In genomic region chr5:141084056-141084730, GRCm38 (mm10) we compare ENCODE assay signal across 9 mouse cellular contexts.
DNase-seq lines count a peak whose midpoint lies in the region; ATAC-seq and TF ChIP-seq lines count a peak whose summit lies in the region.
"Had no signal": no experiment of that assay in that cellular context is flagged by ENCODE, and none has a peak within 500 bp of the region (broad histone marks: within the 10 kb centered on the region; RNA-seq: fewer than 3 reads in every experiment).

No protein-coding gene starts in this region.

- no peak overlapping the region for H3K9ac ChIP-seq in kidney, embryonic 14.5 days (ENCODE audit: low read depth, low read length)

- no peak for TF ChIP-seq CTCF in small intestine, adult 2 months (IDR thresholded peaks at IDR 0.05; ENCODE audit: extremely low read depth, insufficient read length, insufficient replicate concordance, low read depth, low read length)

- H3K4me3 ChIP-seq in small intestine, adult 2 months (ENCODE audit: low read depth, low read length), result no peak overlapping the region
- no peak overlapping the region for H3K4me3 ChIP-seq in kidney, embryonic 14.5 days (ENCODE audit: low read length)
- H3K4me3 ChIP-seq: erythroblast, embryonic 14.5 days had no signal

- H3K36me3 ChIP-seq in small intestine, adult 2 months (ENCODE audit: control insufficient read depth, insufficient read depth, low read length), result no peaks in the 10 kb centered on the region
- no peaks in the 10 kb centered on the region for H3K36me3 ChIP-seq in kidney, embryonic 14.5 days (ENCODE audit: control insufficient read depth, insufficient read depth, low read length)

- 0 out of 2 replicates have a peak overlapping the region, but pooled peaks have one; percentile 4 for H3K27ac ChIP-seq in small intestine, adult 2 months (ENCODE audit: insufficient read depth, low read depth, low read length)
- H3K27ac ChIP-seq in kidney, embryonic 14.5 days (ENCODE audit: low read depth, low read length), result no peak overlapping the region

- TF ChIP-seq POLR2A in small intestine, adult 2 months (IDR thresholded peaks at IDR 0.05; ENCODE audit: low read depth, low read length), result no peak

- peak; percentile 36 for ATAC-seq in common myeloid progenitor, adult 5-6 weeks (replicated peaks; ENCODE audit: low read depth, poor library complexity, severe bottlenecking)
- no peak for ATAC-seq in kidney, embryonic 14.5 days (ENCODE audit: low FRiP score, low TSS enrichment)
- ATAC-seq: intestine, postnatal 0 days had no signal

- WGBS in small intestine, adult 2 months, result 75% methylated on average over 14 of the region's 14 CpGs
- WGBS in kidney, embryonic 14.5 days, result 85% methylated on average over 14 of the region's 14 CpGs

- peak; percentile 17 for DNase-seq in lung, postnatal 36 days
- DNase-seq in lung, postnatal 10 days, result no peak
- DNase-seq in ES-CJ7 (ENCODE audit: low read depth, low spot score), result peak; percentile 69
- no peak for DNase-seq in gastrocnemius, postnatal 10 days

- no peaks in the 10 kb centered on the region for H3K4me1 ChIP-seq in small intestine, adult 2 months (ENCODE audit: control insufficient read depth, insufficient read depth, insufficient read length, low read length)
- no peaks in the 10 kb centered on the region for H3K4me1 ChIP-seq in kidney, embryonic 14.5 days (ENCODE audit: control insufficient read depth, insufficient read depth, low read length)

- H3K4me2 ChIP-seq in kidney, embryonic 14.5 days (replicated peaks; ENCODE audit: low read depth, low read length), result no peak overlapping the region

- no peaks in the 10 kb centered on the region for H3K27me3 ChIP-seq in small intestine, adult 2 months (ENCODE audit: control insufficient read depth, insufficient read depth, low read length)
- H3K27me3 ChIP-seq in kidney, embryonic 14.5 days (ENCODE audit: control insufficient read depth, insufficient read depth, low read length), result no peaks in the 10 kb centered on the region

- no peaks in the 10 kb centered on the region for H3K9me3 ChIP-seq in kidney, embryonic 14.5 days (ENCODE audit: control insufficient read depth, low read length)

Comparison
In these comparisons a context has a peak if more than half of its experiments do, and no peak if none do; other contexts are left out.
1. DNase-seq: peak in lung, postnatal 36 days (single experiment) and ES-CJ7 (single experiment); none in lung, postnatal 10 days (single experiment) and gastrocnemius, postnatal 10 days (single experiment).